Mouse (Mus musculus): ENCODE measurements around the gene Col9a1. TPM values are rescaled to one million over a fixed set of nuclear protein-coding genes. Genes with fewer than 3 reads are reported as not detected.

Gene Col9a1
- total RNA-seq, 1 experiment from 2014 or later = not detected

DNA sequence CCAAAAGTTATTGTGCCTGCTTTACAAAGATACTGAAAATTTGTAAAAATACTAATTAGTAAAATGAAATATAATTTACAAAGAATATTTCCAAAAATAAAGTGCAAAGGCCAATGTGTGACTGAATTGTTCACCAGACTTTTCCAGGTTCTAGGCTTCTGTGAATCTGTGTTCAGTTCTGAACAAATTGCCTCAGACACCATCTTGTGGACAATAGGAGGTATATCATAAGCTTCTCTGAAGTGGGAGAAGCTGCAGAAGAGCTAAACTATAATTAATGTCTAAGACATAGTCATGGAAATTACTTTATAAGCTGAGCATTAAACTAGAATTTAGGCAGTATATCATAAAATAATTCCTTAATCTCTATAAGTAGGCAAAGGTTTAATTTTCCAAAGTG, 83.8 kb downstream of the Col9a1 start:
- ATAC-seq (ENCODE audit: extremely low read depth, insufficient number of reproducible peaks, low FRiP score, poor library complexity, severe bottlenecking) = no peak

DNA sequence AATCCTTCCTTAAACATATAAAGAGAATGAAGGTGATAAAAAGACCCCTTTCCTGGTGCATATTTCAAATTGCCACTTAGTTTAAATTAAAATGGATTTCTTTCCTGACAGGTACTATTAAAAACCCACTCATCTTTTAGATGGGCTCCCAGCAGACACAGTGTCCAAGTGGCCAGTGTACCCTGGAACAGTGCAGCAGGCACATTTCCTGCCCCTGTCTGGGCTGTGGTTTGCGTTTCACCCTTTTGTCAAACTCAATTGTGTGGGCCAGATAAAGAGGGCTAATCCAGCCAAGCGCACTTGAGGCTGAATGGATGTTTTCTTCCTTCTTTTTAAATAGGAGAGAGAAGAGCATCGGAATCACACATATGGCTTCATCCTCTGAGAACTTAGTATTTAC, 89.6 kb downstream of the Col9a1 start:
- no peak for ATAC-seq (ENCODE audit: extremely low read depth, insufficient number of reproducible peaks, low FRiP score, poor library complexity, severe bottlenecking)

DNA sequence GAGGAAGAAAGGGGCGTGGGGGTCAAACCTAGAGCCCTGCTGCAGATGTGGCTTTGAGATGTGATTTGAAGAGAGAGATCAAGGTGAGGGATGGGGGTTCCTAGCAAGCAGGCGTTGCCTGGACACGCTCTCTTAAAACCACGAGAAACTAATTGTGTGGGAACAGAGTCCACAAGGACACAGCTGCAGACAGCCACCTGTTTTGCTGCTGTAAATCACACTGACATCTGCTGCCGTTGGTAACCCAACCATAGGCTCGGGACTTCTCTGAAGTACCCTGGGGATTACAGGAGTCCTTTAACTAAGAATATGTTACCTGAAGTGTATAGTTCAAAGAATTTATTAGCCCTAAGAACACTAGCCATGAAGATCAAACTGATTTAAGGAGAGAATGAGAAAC, 109.0 kb downstream of the Col9a1 start:
- ATAC-seq (ENCODE audit: extremely low read depth, insufficient number of reproducible peaks, low FRiP score, poor library complexity, severe bottlenecking) = no peak

DNA sequence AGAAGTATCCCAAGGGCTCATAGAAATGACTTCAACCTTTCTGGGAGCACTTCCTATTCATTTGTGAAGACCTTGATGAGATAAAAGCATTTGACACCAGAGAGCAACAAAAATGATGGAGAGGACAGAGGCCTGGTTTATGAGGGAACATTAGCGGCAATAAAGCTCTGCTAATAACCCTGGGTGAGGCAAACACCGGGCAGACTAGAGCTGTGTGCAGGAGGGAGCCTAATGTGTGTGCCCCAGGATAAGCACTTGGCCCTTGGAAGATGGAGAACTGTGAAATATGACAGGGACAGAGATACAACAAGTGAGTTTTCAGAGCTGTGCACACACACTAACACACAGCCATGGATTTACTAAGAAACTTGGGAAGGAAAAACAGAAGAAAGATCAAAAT, 115.1 kb downstream of the Col9a1 start:
- no peak for ATAC-seq (ENCODE audit: extremely low read depth, insufficient number of reproducible peaks, low FRiP score, poor library complexity, severe bottlenecking)

DNA sequence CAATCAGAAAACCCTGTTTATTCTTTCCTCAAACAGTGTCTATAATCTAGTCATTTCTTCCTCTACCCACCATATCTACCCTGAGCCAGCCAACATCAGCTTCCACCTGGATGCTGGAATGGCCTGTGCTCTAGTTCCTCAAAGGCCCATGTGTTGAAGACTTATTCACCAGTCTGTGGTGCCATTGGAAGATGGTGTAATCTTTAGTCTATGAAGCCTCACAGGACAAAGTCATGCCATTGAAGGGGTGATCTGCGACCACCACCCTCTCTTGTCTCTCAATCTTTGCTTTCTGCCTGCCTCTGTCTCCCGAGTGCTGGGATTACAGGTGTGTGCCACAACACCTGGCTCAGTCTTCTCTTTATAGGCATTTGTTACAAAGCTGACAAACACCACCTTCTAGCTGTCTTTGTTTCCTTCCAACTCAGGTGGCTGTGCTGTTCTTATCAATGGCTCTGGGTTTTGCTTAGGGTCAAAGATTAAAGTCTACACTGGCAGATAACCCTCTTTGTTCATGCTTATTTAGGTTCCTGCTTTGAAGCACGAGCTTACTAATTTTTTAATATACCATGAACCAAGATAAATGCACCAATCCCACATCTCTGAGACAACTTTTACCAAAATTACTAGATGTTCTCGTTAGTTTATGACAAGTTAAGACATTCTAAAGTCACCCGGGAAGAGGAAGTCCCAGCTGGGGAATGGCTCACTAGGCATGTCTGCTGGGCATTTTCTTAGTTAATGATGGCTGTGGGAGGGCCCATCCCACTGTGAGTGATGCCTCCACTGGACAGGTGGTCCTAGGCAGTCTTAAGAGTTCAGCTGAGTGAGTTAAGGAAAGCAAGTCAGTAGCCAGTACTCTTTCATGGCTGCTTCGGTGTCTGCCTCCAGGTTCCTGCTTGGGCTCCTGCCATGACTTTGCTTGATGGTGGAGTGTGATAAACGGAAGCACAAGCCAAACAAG, 117.9 kb downstream of the Col9a1 start:
- no peak for ATAC-seq (ENCODE audit: extremely low read depth, insufficient number of reproducible peaks, low FRiP score, poor library complexity, severe bottlenecking)

DNA sequence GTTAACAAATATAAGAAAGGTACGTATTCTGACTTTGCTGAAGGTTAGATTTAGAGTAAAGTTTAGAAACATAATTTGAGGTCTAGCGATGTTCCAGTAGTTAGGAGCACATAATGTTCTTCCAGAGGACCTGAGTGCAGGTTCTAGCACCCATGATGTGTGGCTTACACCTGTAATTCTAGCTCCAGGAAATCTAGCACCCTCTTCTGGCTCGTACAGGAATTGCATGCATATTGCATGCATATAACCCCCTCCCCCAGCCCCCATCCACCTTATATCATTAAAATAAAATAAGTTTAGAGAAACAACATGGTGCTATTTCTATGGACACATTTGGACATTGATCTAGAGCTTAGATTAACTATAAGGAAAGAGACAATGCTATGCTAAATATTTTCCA, 123.3 kb downstream of the Col9a1 start:
- ATAC-seq (ENCODE audit: extremely low read depth, insufficient number of reproducible peaks, low FRiP score, poor library complexity, severe bottlenecking) = no peak

Other genes with a start within 250 kb of the Col9a1 start
- gene Sdhaf4, start 172.0 kb upstream of the Col9a1 start, total RNA-seq (2017) = 2.6 and 6.2 TPM in 2 replicates
- gene Fam135a, start 77.3 kb upstream of the Col9a1 start, total RNA-seq (2017) = 0.25 and 0.81 TPM in 2 replicates